Mouse (Mus musculus): ENCODE measurements at regions not wholly inside any gene's neighbourhood (a gene's known extent, or its start where the extent isn't known, plus 50 kb on each side); places are given as distances from the start of the nearest gene placed in this dataset.

- DNase-seq (ENCODE audit: low spot score in 2 of 2), result no peak
- intact Hi-C loops (cut with DNase I), result no loop called here
These were observed 200.4 kb downstream of the Gm15262 start for GRCm38 (mm10) chrX:161487691-161488090.

GRCm38 (mm10) chrX:161511341-161511740 is 205.5 kb upstream of the Rai2 start:
- DNase-seq (ENCODE audit: low spot score in 2 of 2), result no peak
- intact Hi-C loops (cut with DNase I), result no loop called here

- no peak for DNase-seq (ENCODE audit: low spot score in 2 of 2)
- intact Hi-C loops (cut with DNase I), result no loop called here
These were observed 193.2 kb upstream of the Rai2 start for GRCm38 (mm10) chrX:161523432-161524256.

GRCm38 (mm10) chrX:161524257-161524646 is 192.6 kb upstream of the Rai2 start:
- DNase-seq (ENCODE audit: low spot score in 2 of 2), result no peak
- intact Hi-C loops (cut with DNase I), result no loop called here

- peak in 1 of 2 experiments; percentile 3 for DNase-seq (ENCODE audit: low spot score in 2 of 2)
- intact Hi-C loops (cut with DNase I), result no loop called here
These were observed 179.6 kb upstream of the Rai2 start for GRCm38 (mm10) chrX:161537290-161537689.

GRCm38 (mm10) chrX:161556896-161557295 is 160.0 kb upstream of the Rai2 start:
- DNase-seq (ENCODE audit: low spot score in 2 of 2), result no peak
- intact Hi-C loops (cut with DNase I), result no loop called here

- DNase-seq (ENCODE audit: low spot score in 2 of 2), result no peak
- intact Hi-C loops (cut with DNase I), result no loop called here
These were observed 158.4 kb upstream of the Rai2 start for GRCm38 (mm10) chrX:161558511-161558910.

GRCm38 (mm10) chrX:161566435-161566834 is 150.4 kb upstream of the Rai2 start:
- no peak for DNase-seq (ENCODE audit: low spot score in 2 of 2)
- intact Hi-C loops (cut with DNase I), result no loop called here

GRCm38 (mm10) chrX:161582019-161582659 is 134.7 kb upstream of the Rai2 start:
- intact Hi-C loops (cut with DNase I), result no loop called here
- DNase-seq (ENCODE audit: low spot score in 2 of 2), result peak in 1 of 2 experiments; percentile 58

- DNase-seq (ENCODE audit: low spot score in 2 of 2), result no peak
- intact Hi-C loops (cut with DNase I), result no loop called here
These were observed 133.0 kb upstream of the Rai2 start for GRCm38 (mm10) chrX:161583872-161584271.

GRCm38 (mm10) chrX:161633869-161634268 is 83.0 kb upstream of the Rai2 start:
- intact Hi-C loops (cut with DNase I), result no loop called here
- no peak for DNase-seq (ENCODE audit: low spot score in 2 of 2)

GRCm38 (mm10) chrX:161634342-161634741 is 82.5 kb upstream of the Rai2 start:
- DNase-seq (ENCODE audit: low spot score in 2 of 2), result peak in 1 of 2 experiments; percentile 19
- intact Hi-C loops (cut with DNase I), result no loop called here

- intact Hi-C loops (cut with DNase I), result loop anchor here (2.0 kb wide), 1 partner anchor 145 kb away; no protein-coding TSS in a partner anchor
- peak; percentile 12 to 61 for DNase-seq (ENCODE audit: low spot score in 2 of 2)
These were observed 81.2 kb upstream of the Rai2 start for GRCm38 (mm10) chrX:161635678-161636077.

- DNase-seq (ENCODE audit: low spot score in 2 of 2), result no peak
- intact Hi-C loops (cut with DNase I), result no loop called here
These were observed 63.8 kb upstream of the Rai2 start for GRCm38 (mm10) chrX:161653106-161653505.

GRCm38 (mm10) chrX:161660106-161660505 is 56.8 kb upstream of the Rai2 start:
- intact Hi-C loops (cut with DNase I), result no loop called here
- DNase-seq (ENCODE audit: low spot score in 2 of 2), result no peak

- intact Hi-C loops (cut with DNase I), result no loop called here
- DNase-seq (ENCODE audit: low spot score in 2 of 2), result no peak
These were observed 54.9 kb upstream of the Rai2 start for GRCm38 (mm10) chrX:161661936-161662335.
